Mouse (Mus musculus): ENCODE results near the gene Ttc23.

DNA sequence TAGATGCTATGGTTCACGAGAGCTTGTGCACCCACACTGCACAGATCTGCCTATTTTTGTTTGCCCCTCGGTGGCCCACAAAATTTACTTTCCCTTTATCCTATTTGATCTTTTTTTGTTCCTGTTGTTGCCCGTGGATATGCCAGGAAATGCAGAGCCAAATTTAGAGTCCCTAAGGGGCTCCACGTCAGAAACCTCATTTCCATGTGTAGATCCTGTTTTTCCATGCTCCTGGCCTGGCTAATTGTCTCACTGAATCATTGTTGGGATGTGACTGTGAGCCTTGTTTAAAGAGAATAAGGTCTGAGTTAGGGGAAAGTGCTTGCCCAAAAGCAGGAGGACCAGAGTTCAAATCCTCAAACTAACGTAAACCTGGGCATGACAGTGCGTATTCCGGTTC is 68.0 kb downstream of the Ttc23 start:
- TF ChIP-seq CTCF (IDR thresholded peaks at IDR 0.05; ENCODE audit: low read depth, low read length) (no peak), POLR2A (IDR thresholded peaks at IDR 0.05; ENCODE audit: extremely low read depth, insufficient read depth, low read length) (no peak)

All from liver, adult 2 months (tissue).